Mouse (Mus musculus) megakaryocyte, embryonic 14.5 days (primary cell): Measurements from ENCODE around the gene Tmem151b.

Source experiments
- FLI1 ChIP-seq: IDR thresholded peaks from 2 replicates; pipeline ENCODE4 v1.6.1; 2012; ENCODE audit warnings: low read length, inconsistent platforms, mixed read lengths
- GATA1 ChIP-seq: IDR thresholded peaks from 3 replicates; pipeline ENCODE4 v1.6.1; 2012; ENCODE audit warnings: mixed read lengths, low read length, inconsistent platforms, borderline replicate concordance

- TF ChIP-seq GATA1, result no peak
- no peak for TF ChIP-seq FLI1
These were observed 9.8 kb downstream of the Tmem151b start for GRCm38 (mm10) chr17:45539664-45540063.
